In genomic region chr14:20451765-20452331, GRCm38 (mm10) we compare ENCODE assay signal across 8 mouse cellular contexts. TPM values are rescaled to one million over a fixed set of nuclear protein-coding genes. Genes with fewer than 3 reads are reported as not detected.
DNase-seq lines count a peak whose midpoint lies in the region; ATAC-seq and TF ChIP-seq lines count a peak whose summit lies in the region.

TSS of gene Cfap70 (minus strand) at chr14:20452226.

- H3K36me3 ChIP-seq in embryonic facial prominence, embryonic 13.5 days, result peaks cover 14% of the 10 kb centered on the region
- peaks cover 7% of the 10 kb centered on the region for H3K36me3 ChIP-seq in heart, embryonic 11.5 days (ENCODE audit: control insufficient read depth, insufficient read depth, low read length)
- H3K36me3 ChIP-seq in kidney, embryonic 15.5 days, result peaks cover 17% of the 10 kb centered on the region
- peaks cover 12% of the 10 kb centered on the region for H3K36me3 ChIP-seq in liver, embryonic 11.5 days (ENCODE audit: control insufficient read depth, insufficient read depth, low read length)
- peaks cover 7% of the 10 kb centered on the region; the same call in 1 of the 2 replicates for H3K36me3 ChIP-seq in stomach, embryonic 16.5 days (ENCODE audit: control insufficient read depth, insufficient read depth, low read length)

- no peaks in the 10 kb centered on the region for H3K9me3 ChIP-seq in embryonic facial prominence, embryonic 13.5 days
- H3K9me3 ChIP-seq in heart, embryonic 11.5 days (replicated peaks; ENCODE audit: control insufficient read depth, low read length), result no peaks in the 10 kb centered on the region
- H3K9me3 ChIP-seq in kidney, embryonic 15.5 days (replicated peaks), result no peaks in the 10 kb centered on the region
- H3K9me3 ChIP-seq in liver, embryonic 11.5 days (ENCODE audit: control insufficient read depth, low read length), result no peaks in the 10 kb centered on the region
- H3K9me3 ChIP-seq in stomach, embryonic 16.5 days (replicated peaks; ENCODE audit: control insufficient read depth, low read length), result no peaks in the 10 kb centered on the region

- H3K4me1 ChIP-seq in embryonic facial prominence, embryonic 13.5 days, result peaks cover 17% of the 10 kb centered on the region
- no peaks in the 10 kb centered on the region for H3K4me1 ChIP-seq in heart, embryonic 11.5 days (ENCODE audit: control insufficient read depth, insufficient read depth, low read length)
- H3K4me1 ChIP-seq in kidney, embryonic 15.5 days, result no peaks in the 10 kb centered on the region
- H3K4me1 ChIP-seq in liver, embryonic 11.5 days (replicated peaks; ENCODE audit: control insufficient read depth, insufficient read depth, low read length), result peaks cover 8% of the 10 kb centered on the region; the same call in 1 of the 2 replicates
- H3K4me1 ChIP-seq in stomach, embryonic 16.5 days (ENCODE audit: control insufficient read depth, insufficient read depth, low read length), result no peaks in the 10 kb centered on the region

- H3K4me3 ChIP-seq in gastrocnemius, adult 2 months, result peak within 1 kb of the TSS; percentile 63
- peak within 1 kb of the TSS; percentile 44 for H3K4me3 ChIP-seq in embryonic facial prominence, embryonic 13.5 days
- peak within 1 kb of the TSS; percentile 41 for H3K4me3 ChIP-seq in heart, embryonic 11.5 days (ENCODE audit: low read depth, low read length)
- H3K4me3 ChIP-seq in kidney, embryonic 15.5 days (replicated peaks), result peak within 1 kb of the TSS; percentile 48
- peak within 1 kb of the TSS; percentile 53 for H3K4me3 ChIP-seq in liver, embryonic 11.5 days (ENCODE audit: low read depth, low read length)
- peak within 1 kb of the TSS; percentile 49 for H3K4me3 ChIP-seq in stomach, embryonic 16.5 days (replicated peaks; ENCODE audit: low read length)

- no peak within 1 kb of the TSS for H3K27ac ChIP-seq in gastrocnemius, adult 2 months
- H3K27ac ChIP-seq in embryonic facial prominence, embryonic 13.5 days, result peak within 1 kb of the TSS; percentile 28; the same call in 1 of the 2 replicates
- no peak within 1 kb of the TSS for H3K27ac ChIP-seq in heart, embryonic 11.5 days (ENCODE audit: low read depth, low read length)
- no peak within 1 kb of the TSS for H3K27ac ChIP-seq in kidney, embryonic 15.5 days
- no peak within 1 kb of the TSS for H3K27ac ChIP-seq in liver, embryonic 11.5 days (ENCODE audit: low read depth, low read length)
- no peak within 1 kb of the TSS for H3K27ac ChIP-seq in stomach, embryonic 16.5 days (ENCODE audit: low read length)

- peak within 1 kb of the TSS; percentile 59 for H3K9ac ChIP-seq in embryonic facial prominence, embryonic 13.5 days
- H3K9ac ChIP-seq in heart, embryonic 11.5 days (ENCODE audit: low read depth, low read length), result peak within 1 kb of the TSS; percentile 66
- H3K9ac ChIP-seq in kidney, embryonic 15.5 days, result peak within 1 kb of the TSS; percentile 32
- peak within 1 kb of the TSS; percentile 60 for H3K9ac ChIP-seq in liver, embryonic 11.5 days (ENCODE audit: low read depth, low read length)
- H3K9ac ChIP-seq in stomach, embryonic 16.5 days (ENCODE audit: low read length), result peak within 1 kb of the TSS; percentile 40

- peak; percentile 47 for DNase-seq in gastrocnemius, adult 2 months
- DNase-seq in gastrocnemius, postnatal 25 days, result no peak
- DNase-seq in liver, embryonic 11.5 days (ENCODE audit: low spot score), result peak; percentile 63
- peak; percentile 52 to 61 for DNase-seq in natural killer cell, adult 2 months (ENCODE audit: low spot score in 2 of 2)

- peak; percentile 67; the same call in 1 of the 2 replicates for ATAC-seq in embryonic facial prominence, embryonic 13.5 days (ENCODE audit: insufficient number of reproducible peaks, insufficient read depth, low FRiP score, low TSS enrichment, low read depth)
- no peak for ATAC-seq in heart, embryonic 11.5 days (replicated peaks; ENCODE audit: insufficient number of reproducible peaks, low FRiP score, low TSS enrichment)
- ATAC-seq in kidney, embryonic 15.5 days (replicated peaks; ENCODE audit: low FRiP score), result peak; percentile 74
- peak; percentile 79 for ATAC-seq in liver, embryonic 11.5 days (replicated peaks; ENCODE audit: low FRiP score)
- ATAC-seq in stomach, embryonic 16.5 days (ENCODE audit: insufficient read depth, low FRiP score), result no peak; the same call in 1 of the 2 replicates

- TF ChIP-seq CTCF in gastrocnemius, adult 2 months (IDR thresholded peaks at IDR 0.05), result no peak

- H3K27me3 ChIP-seq in embryonic facial prominence, embryonic 13.5 days, result no peaks in the 10 kb centered on the region
- H3K27me3 ChIP-seq in heart, embryonic 11.5 days (ENCODE audit: control insufficient read depth, insufficient read depth, low read length), result no peaks in the 10 kb centered on the region
- no peaks in the 10 kb centered on the region for H3K27me3 ChIP-seq in kidney, embryonic 15.5 days
- no peaks in the 10 kb centered on the region for H3K27me3 ChIP-seq in liver, embryonic 11.5 days (replicated peaks; ENCODE audit: control insufficient read depth, insufficient read depth, low read length)
- no peaks in the 10 kb centered on the region for H3K27me3 ChIP-seq in stomach, embryonic 16.5 days (ENCODE audit: control insufficient read depth, insufficient read depth, low read length)

- intact Hi-C loops in gastrocnemius, adult 2 months (cut with DNase I), result no loop called here

- peak within 1 kb of the TSS; percentile 74 for H3K4me2 ChIP-seq in embryonic facial prominence, embryonic 13.5 days
- peak within 1 kb of the TSS; percentile 76 for H3K4me2 ChIP-seq in heart, embryonic 11.5 days
- peak within 1 kb of the TSS; percentile 76 for H3K4me2 ChIP-seq in kidney, embryonic 15.5 days
- peak within 1 kb of the TSS; percentile 92 for H3K4me2 ChIP-seq in liver, embryonic 11.5 days
- H3K4me2 ChIP-seq in stomach, embryonic 16.5 days (ENCODE audit: low read depth, low read length), result peak within 1 kb of the TSS; percentile 54

- WGBS in embryonic facial prominence, embryonic 13.5 days, result 2% methylated on average over 15 of the region's 15 CpGs
- 3% methylated on average over 15 of the region's 15 CpGs for WGBS in heart, embryonic 11.5 days (ENCODE audit: insufficient replicate concordance)
- 5% methylated on average over 15 of the region's 15 CpGs for WGBS in kidney, embryonic 15.5 days
- WGBS in liver, embryonic 11.5 days, result 4% methylated on average over 15 of the region's 15 CpGs
- 3% methylated on average over 15 of the region's 15 CpGs for WGBS in stomach, embryonic 16.5 days

RNA-seq across cellular contexts. Expression of gene Cfap70, which starts in this region (rescaled TPM):
- total RNA-seq in gastrocnemius, adult 2 months (2021), result under 1 TPM; 0.05 to 0.33 TPM
- total RNA-seq in gastrocnemius, postnatal 25 days (2021), result under 1 TPM; 0.24 to 0.28 TPM
- 0.34 and 0.59 TPM in 2 replicates for polyA plus RNA-seq in embryonic facial prominence, embryonic 13.5 days (2015; fragmentation: Nextera tagmentation; extraction: Ambion mirVana)
- 0.21 TPM in 1 of 2 replicates, not detected in the other for polyA plus RNA-seq in heart, embryonic 11.5 days (2014; fragmentation: Nextera tagmentation; extraction: Ambion mirVana)
- polyA plus RNA-seq in kidney, embryonic 15.5 days (2015; fragmentation: Nextera tagmentation; extraction: Ambion mirVana), result 0.50 and 0.82 TPM in 2 replicates
- 0.17 TPM in 1 of 2 replicates, not detected in the other for polyA plus RNA-seq in liver, embryonic 11.5 days (2014; fragmentation: Nextera tagmentation; extraction: Ambion mirVana)
- 0.17 and 0.94 TPM in 2 replicates for polyA plus RNA-seq in stomach, embryonic 16.5 days (2015; fragmentation: Nextera tagmentation; extraction: Ambion mirVana)

Comparison
In these comparisons a context has a peak if more than half of its experiments do, and no peak if none do; other contexts are left out.
1. Peak in DNase-seq and H3K4me3 ChIP-seq in gastrocnemius, adult 2 months; RNA of the gene not detected or under 1 TPM.
2. Peak in ATAC-seq, H3K4me3 ChIP-seq, H3K27ac ChIP-seq, H3K9ac ChIP-seq and H3K4me2 ChIP-seq in embryonic facial prominence, embryonic 13.5 days; RNA of the gene not detected or under 1 TPM.
3. Peak in ATAC-seq, H3K4me3 ChIP-seq, H3K9ac ChIP-seq and H3K4me2 ChIP-seq in kidney, embryonic 15.5 days; RNA of the gene not detected or under 1 TPM.
4. Peak in DNase-seq, ATAC-seq, H3K4me3 ChIP-seq, H3K9ac ChIP-seq and H3K4me2 ChIP-seq in liver, embryonic 11.5 days; RNA of the gene not detected or under 1 TPM.